Mouse (Mus musculus): ENCODE results near the gene Gm21887.
A peak's percentile ranks its signal among the peaks of the same experiment; 100 is the strongest.
"Not testable (repeated sequence)": the region's sequence is repeated elsewhere in the genome, so short reads cannot be mapped to it uniquely, and the experiment has no call there.

The Gm21887 gene

GRCm38 (mm10) chrX:169983401-169984165, 25.9 kb upstream of the Gm21887 start:
- DNase-seq (ENCODE audit: low spot score in 2 of 2), result peak in 1 of 2 experiments; percentile 30

- DNase-seq (ENCODE audit: low spot score in 2 of 2), result peak in 1 of 2 experiments; percentile 2
Observed at GRCm38 (mm10) chrX:169984331-169984730, 25.1 kb upstream of the Gm21887 start.

- DNase-seq (ENCODE audit: low spot score in 2 of 2), result peak in 1 of 2 experiments; percentile 35
Observed at GRCm38 (mm10) chrX:169984853-169985252, 24.6 kb upstream of the Gm21887 start.

DNA sequence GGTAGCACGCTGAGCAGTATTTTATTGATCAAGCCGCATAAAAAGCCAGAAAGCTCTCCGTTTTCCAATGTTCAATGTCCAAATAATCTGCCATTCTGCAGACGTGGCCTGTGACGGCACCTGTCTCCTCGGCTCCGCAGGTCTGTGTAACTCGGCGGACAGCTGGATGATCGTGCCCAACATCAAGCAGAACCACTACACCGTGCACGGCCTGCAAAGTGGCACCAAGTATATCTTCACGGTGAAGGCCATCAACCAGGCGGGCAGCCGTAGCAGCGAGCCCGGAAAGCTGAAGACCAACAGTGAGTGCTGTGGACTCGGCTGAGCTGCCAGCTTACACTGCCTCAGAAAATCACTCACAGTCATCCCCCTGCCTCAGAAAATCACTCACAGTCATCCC, 23.7 kb upstream of the Gm21887 start:
- DNase-seq (ENCODE audit: low spot score in 2 of 2), result peak in 1 of 2 experiments; percentile 65

DNA sequence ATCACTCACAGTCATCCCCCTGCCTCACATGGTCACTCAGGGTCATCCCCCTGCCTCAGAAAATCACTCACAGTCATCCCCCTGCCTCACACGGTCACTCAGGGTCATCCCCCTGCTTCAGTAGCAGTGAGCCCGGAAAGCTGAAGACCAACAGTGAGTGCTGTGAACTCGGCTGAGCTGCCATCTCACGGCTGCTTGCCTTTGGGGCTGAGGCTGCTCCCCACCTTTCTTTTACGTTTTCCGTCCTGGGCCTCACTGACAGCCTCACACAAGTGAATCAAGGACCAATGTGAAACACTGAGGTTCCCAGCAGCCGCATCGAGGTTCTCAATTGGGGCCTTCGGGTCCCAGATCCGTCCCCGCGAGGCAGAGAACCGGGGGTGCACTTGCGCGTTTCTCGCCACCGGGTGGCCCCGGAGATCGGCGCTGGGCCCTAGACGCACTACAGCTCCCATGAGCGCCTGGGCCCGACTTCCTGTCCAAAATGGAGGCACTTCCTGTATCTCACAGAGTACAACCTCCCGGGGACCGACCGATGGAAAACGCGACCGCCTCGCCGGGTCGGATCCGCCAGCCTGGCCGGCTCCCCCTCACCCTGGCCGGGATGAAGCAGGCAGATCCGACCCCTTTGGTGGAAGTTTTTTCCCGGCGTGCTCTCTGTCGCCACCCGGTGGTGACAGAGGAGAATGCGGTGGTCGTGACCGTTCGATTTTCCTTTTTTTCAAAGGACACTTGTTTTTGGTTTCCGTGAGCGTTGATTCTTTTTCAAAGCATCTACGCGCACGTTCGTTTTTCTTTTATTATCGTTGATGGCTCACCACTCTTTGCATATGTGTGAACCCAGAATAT, 22.7 kb upstream of the Gm21887 start:
- DNase-seq (ENCODE audit: low spot score in 2 of 2), result peak; percentile 83 to 97

- DNase-seq (ENCODE audit: low spot score in 2 of 2), result peak; percentile 35 to 71
Observed at GRCm38 (mm10) chrX:169987368-169987837, 22.1 kb upstream of the Gm21887 start.

DNA sequence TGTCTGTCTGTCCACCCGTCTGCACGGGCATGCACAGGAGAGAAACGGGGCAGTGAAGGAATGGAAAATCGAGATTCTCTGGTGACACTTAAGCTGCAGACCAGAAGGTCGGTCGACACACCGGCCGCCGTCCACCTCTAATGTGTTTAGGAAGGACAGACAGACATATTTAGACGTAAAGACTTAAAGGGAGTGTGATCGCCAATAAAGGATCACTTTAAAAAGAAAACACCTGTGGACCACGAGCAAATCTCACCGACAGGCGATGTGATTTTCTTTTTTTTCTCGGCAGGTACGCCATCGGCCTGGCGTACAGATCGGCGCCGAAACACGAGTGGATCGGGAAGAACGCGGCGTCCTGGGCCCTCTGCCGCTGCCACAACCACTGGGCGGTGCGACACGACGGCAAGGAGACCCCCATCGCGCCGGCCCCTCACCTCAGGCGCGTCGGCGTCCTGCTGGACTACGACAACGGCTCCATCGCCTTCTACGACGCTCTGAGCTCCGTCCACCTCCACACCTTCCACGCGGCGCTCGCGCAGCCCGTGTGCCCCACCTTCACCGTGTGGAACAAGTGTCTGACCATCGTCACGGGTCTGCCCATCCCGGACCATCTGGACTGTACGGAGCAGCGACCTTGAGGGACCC, 20.8 kb upstream of the Gm21887 start:
- DNase-seq (ENCODE audit: low spot score in 2 of 2), result peak in 1 of 2 experiments; percentile 62

DNA sequence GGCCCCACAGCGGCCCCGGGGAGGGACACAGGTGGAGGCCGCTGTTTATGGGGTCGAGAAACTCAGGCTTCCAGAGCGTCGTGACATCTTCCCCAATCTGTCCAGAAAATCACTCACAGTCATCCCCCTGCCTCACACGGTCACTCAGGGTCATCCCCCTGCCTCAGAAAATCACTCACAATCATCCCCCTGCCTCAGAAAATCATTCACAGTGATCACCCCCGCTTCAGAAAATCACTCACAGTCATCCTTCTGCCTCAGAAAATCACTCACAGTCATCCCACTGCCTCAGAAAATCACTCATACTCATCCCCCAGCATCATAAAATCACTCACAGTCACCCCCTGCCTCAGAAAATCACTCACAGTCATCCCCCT, 20.3 kb upstream of the Gm21887 start:
- not testable (repeated sequence) for DNase-seq (ENCODE audit: low spot score in 2 of 2)

DNA sequence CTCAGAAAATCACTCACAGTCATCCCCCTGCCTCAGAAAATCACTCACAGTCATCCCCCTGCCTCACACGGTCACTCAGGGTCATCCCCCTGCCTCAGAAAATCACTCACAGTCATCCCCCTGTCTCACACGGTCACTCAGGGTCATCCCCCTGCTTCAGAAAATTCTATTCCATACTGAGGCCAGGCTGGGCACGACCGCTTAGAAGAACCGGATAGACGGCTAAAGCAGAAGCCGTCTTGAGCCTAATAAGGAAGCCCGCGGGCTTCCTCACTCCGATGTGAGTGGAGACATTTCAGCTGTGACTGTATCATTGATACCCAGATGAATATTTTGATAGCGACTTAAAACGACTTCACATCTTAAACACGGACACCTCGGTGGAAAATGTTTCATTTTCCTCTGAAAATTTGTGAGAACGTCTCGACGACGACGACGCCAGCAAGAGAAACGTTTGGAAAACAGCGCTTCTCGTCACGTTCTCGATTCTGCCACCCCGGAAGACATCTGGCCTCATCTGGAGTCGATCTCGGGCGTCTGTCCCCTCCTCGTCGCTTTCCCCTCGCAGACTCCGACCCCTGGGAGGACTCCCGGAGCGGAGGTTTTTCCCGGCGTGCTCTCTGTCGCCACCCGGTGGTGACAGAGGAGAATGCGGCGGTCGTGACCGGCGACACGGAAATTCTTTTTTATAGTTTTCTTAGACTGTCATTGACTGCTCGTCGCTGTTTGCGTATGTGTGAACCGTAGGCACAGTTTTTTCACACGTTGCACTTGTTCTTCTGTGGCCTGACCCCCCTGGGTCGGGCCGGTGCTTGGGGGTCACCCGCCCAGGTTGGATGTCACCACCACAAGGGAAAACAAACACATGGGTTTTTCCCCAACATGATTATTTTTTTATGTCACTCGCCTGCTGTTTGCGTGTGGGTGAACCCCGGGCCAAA, 19.5 kb upstream of the Gm21887 start:
- DNase-seq (ENCODE audit: low spot score in 2 of 2), result peak; percentile 80 to 93

GRCm38 (mm10) chrX:169991128-169991873, 18.2 kb upstream of the Gm21887 start:
- DNase-seq (ENCODE audit: low spot score in 2 of 2), result peak; percentile 97 to 100

DNA sequence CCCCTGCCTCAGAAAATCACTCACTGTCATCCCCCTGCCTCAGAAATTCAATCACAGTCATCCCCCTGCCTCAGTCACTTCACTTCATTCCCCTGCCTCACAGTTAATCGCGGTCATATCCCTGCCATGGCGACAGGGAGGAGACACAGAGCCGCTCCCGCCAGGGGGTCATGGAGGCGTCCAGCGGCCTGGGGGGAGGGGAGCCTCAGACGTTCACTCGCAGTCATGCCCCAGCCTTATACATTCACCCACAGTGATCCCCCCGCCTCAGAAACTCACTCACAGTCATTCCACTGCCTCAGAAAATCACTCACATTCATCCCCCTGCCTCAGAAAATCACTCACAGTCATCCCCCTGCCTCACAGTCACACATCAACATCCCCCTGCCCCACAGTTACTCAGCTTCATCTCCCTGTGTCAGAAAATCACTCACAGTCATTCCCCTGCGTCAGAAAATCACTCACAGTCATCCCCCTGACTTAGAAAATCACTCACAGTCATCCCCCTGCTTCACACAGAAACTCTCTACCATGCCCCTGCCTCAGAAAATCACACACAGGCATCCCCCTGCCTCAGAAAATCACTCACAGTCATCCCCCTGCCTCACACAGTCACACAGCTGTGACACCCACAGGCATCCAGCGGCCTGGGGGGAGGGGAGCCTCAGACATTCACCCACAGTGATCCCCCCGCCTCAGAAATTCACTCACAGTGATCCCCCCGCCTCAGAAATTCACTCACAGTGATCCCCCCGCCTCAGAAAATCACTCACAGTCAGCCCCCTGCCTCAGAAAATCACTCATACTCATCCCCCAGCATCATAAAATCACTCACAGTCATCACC, 17.2 kb upstream of the Gm21887 start:
- peak in 1 of 2 experiments; percentile 68 for DNase-seq (ENCODE audit: low spot score in 2 of 2)

- DNase-seq (ENCODE audit: low spot score in 2 of 2), result peak; percentile 20 to 52
Observed at GRCm38 (mm10) chrX:169992951-169993547, 16.4 kb upstream of the Gm21887 start.

DNA sequence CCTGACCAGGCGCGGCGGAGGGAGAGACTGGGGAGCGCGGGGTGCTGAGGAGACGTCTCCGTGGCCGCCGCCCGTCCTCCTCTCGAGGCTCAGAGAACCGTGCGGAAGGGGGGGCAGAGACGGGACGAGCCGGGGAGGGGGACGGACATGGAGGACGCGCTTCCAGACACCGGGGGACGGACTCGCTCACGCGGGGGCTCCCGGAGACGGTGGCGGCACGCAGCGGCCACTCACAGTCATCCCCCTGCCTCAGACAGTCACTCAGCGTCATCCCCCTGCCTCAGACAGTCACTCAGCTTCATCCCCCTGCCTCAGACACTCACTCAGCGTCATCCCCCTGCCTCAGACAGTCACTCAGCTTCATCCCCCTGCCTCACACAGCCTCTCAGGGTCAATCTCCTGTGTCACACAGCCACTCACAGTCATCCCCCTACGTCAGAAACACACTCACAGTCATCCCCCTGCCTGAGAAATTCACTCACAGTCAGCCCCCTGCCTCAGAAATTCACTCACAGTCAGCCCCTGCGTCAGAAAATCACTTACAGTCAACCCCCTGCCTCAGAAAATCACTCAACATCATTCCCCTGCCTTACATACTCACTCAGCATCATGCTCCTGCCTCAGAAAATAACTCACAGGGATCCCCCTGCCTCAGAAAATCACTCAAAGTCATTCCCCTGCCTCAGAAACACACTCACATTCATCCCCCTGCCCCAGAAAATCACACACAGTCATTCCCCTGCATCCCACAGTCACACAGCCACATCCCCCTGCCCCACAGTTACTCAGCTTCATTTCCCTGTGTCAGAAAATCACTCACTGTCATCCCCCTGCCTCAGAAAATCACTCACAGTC, 15.2 kb upstream of the Gm21887 start:
- peak; percentile 59 to 77 for DNase-seq (ENCODE audit: low spot score in 2 of 2)

DNA sequence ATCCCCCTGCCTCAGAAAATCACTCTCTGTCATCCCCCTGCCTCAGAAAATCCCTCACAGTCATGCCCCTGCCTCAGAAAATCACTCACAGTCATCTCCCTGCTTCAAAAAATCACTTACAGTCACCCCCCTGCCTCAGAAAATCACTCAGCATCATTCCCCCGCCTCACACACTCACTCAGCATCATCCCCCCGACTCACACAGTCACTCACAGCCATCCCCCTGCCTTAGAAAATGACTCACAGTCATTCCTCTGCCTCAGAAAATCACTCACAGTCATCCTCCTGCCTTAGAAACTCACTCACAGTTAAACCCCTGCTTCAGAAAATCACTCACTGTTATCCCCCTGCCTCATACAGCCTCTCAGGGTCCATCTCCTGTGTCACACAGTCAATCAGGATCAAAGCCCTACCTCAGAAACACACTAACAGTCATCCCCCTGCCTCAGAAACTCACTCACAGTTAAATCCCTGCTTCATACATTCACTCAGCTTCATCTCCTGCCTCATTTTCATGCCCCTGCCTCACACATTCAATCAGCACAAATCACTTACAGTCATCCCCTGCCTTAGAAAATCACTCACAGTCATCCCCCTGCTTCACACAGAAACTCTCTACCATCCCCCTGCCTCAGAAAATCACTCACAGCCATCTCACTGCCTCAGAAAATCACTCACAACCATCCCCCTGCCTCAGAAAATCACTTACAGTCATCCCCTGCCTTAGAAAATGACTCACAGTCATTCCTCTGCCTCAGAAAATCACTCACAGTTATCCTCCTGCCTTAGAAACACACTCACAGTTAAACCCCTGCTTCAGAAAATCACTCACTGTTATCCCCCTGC, 14.4 kb upstream of the Gm21887 start:
- not testable (repeated sequence) for DNase-seq (ENCODE audit: low spot score in 2 of 2)

DNA sequence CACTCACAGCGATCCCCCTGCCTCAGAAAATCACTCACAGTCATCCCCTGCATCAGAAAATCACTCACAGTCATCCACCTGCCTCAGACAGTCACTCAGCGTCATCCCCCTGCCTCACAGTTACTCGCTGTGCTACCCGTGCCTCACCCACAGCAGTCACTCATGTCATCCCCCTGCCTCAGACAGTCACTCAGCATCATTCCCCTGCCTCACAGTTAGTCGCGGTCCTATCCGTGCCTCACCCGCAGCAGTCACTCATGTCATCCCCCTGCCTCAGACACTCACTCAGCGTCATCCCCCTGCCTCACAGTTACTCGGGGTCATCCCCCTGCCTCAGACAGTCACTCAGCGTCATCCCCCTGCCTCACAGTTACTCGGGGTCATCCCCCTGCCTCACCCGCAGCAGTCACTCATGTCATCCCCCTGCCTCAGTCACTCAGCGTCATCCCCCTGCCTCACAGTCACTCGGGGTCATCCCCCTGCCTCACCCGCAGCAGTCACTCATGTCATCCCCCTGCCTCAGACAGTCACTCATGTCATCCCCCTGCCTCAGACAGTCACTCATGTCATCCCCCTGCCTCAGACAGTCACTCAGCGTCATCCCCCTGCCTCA, 13.4 kb upstream of the Gm21887 start:
- DNase-seq (ENCODE audit: low spot score in 2 of 2), result not testable (repeated sequence)

DNA sequence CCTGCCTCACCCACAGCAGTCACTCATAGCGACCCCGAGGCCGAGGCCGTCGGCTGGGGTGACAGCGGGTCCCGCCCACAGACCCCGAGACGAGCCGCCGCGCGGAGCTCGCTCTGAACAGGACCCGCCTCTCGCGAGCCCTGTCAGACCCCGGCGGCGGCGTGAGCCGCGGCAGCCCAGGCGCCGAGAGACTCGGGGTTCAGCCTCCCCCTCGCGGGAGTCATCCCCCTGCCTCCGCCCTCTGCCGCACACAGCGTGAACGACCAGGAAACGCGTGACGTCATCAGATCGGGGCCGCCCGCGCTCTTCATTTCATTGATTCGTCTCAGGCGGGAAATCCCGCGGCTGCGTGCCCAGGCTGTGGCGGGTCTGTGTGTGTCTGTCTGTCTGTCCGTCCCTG, 12.5 kb upstream of the Gm21887 start:
- DNase-seq (ENCODE audit: low spot score in 2 of 2), result peak; percentile 69 to 94

All from cerebellum, postnatal 4 days (tissue).